Mouse (Mus musculus) liver, embryonic 14.5 days (tissue): ENCODE results near the gene Nmnat1.

Source experiments
- CTCF ChIP-seq: IDR thresholded peaks from 2 replicates; pipeline ENCODE4 v1.5.1; 2016; ENCODE audit warnings: antibody characterized with exemption, low read depth, control low read depth
- EP300 ChIP-seq: IDR thresholded peaks from 2 replicates; pipeline ENCODE4 v1.6.1; 2016; ENCODE audit warnings: antibody characterized with exemption, low read depth

DNA sequence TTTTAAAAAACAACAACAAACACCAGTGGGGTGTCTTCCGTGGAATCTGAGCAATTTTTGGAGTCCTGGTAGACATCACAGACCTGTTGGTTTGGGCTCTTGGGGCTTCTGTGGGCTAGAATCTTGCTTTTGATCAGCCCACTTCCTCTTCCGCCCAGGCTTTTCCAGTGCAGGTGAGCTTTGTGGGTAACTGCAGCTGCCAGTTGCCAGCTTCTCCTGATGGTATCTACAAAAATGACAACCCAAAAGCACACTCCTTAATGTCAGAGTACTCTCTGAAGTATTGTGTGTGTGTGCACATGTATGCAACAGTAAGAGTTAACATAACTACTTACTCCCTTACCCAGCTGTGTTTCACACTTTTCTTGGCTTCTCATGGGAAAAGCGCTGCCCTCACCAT is 15.4 kb downstream of the Nmnat1 start:
- TF ChIP-seq EP300: no peak
- TF ChIP-seq CTCF: no peak
